Mouse (Mus musculus): ENCODE data around the gene Jade2. TPM values are rescaled to one million over a fixed set of nuclear protein-coding genes. Genes with fewer than 3 reads are reported as not detected.
"Not testable (repeated sequence)": the region's sequence is repeated elsewhere in the genome, so short reads cannot be mapped to it uniquely, and the experiment has no call there.

The Jade2 gene
- polyA plus RNA-seq, 1 experiment from 2014 or later = 1.1 TPM

GRCm38 (mm10) chr11:51790662-51791061 is 66.8 kb downstream of the Jade2 start:
- no peak overlapping the region for H3K4me2 ChIP-seq (ENCODE audit: low read length)
- H3K36me3 ChIP-seq (ENCODE audit: control insufficient read depth, insufficient read depth, low read length) = peaks cover 25% of the 10 kb centered on the region
- no peak overlapping the region for H3K4me3 ChIP-seq (ENCODE audit: low read length)
- 98% methylated on average over 7 of the region's 7 CpGs for WGBS
- H3K27ac ChIP-seq (ENCODE audit: low read depth, low read length) = no peak overlapping the region
- no peak overlapping the region for H3K9ac ChIP-seq (ENCODE audit: low read depth, low read length)
- H3K9me3 ChIP-seq (ENCODE audit: control insufficient read depth, low read length) = no peaks in the 10 kb centered on the region
- no peak for ATAC-seq
- H3K4me1 ChIP-seq (ENCODE audit: control insufficient read depth, insufficient read depth, low read depth, low read length) = no peaks in the 10 kb centered on the region
- no peaks in the 10 kb centered on the region for H3K27me3 ChIP-seq (replicated peaks; ENCODE audit: control insufficient read depth, insufficient read depth, low read length)

DNA sequence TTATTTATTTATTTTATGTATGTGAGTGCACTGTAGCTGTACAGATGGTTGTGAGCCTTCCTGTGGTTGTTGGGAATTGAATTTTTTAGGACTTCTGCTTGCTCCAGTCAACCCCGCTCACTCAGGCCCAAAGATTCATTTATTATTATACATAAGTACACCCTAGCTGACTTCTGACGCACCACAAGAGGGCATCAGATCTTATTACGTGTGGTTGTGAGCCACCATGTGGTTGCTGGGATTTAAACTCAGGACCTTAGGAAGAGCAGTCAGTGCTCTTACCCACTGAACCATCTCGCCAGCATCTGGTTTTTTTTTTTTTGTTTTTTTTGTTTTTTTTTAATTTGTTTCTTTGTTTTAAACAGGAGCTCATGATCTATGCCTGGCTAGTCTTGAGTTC is 67.7 kb downstream of the Jade2 start:
- not testable (repeated sequence) for H3K27me3 ChIP-seq (replicated peaks; ENCODE audit: control insufficient read depth, insufficient read depth, low read length); H3K4me2 ChIP-seq (ENCODE audit: low read length); H3K27ac ChIP-seq (ENCODE audit: low read depth, low read length); ATAC-seq; H3K9me3 ChIP-seq (ENCODE audit: control insufficient read depth, low read length); H3K4me3 ChIP-seq (ENCODE audit: low read length); H3K9ac ChIP-seq (ENCODE audit: low read depth, low read length); H3K4me1 ChIP-seq (ENCODE audit: control insufficient read depth, insufficient read depth, low read depth, low read length)
- 80% methylated on average over 4 of the region's 4 CpGs for WGBS
- H3K36me3 ChIP-seq (ENCODE audit: control insufficient read depth, insufficient read depth, low read length) = peaks cover 27% of the 10 kb centered on the region

- no peak for ATAC-seq
- Histone ChIP-seq H3K4me2 (ENCODE audit: low read length) (no peak overlapping the region), H3K4me1 (ENCODE audit: control insufficient read depth, insufficient read depth, low read depth, low read length) (no peaks in the 10 kb centered on the region), H3K4me3 (ENCODE audit: low read length) (no peak overlapping the region), H3K27ac (ENCODE audit: low read depth, low read length) (no peak overlapping the region), H3K9me3 (ENCODE audit: control insufficient read depth, low read length) (no peaks in the 10 kb centered on the region), H3K9ac (ENCODE audit: low read depth, low read length) (no peak overlapping the region), H3K36me3 (ENCODE audit: control insufficient read depth, insufficient read depth, low read length) (peaks cover 22% of the 10 kb centered on the region), H3K27me3 (replicated peaks; ENCODE audit: control insufficient read depth, insufficient read depth, low read length) (no peaks in the 10 kb centered on the region)
- 92% methylated on average over 6 of the region's 6 CpGs for WGBS
These were observed 71.5 kb downstream of the Jade2 start for GRCm38 (mm10) chr11:51785926-51786325.

DNA sequence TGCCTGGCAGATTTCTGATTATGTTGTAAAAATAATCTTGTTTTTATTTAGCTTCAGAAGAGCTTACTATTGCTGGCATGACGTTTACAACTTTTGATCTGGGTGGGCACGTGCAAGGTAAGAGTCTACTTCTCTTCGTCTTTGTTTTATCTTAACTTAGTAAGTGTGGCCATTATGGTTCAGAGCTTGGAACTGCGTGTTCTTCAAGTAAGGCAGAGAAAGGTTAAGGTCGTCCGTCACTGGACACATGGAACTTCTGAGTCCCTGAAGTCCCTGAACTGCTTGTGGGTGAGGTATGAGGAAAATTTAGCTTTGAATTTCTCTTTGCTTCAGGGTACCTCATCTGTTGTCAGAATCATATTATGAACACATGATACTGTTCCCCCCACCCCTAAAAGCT is 74.7 kb downstream of the Jade2 start:
- peaks cover 22% of the 10 kb centered on the region for H3K36me3 ChIP-seq (ENCODE audit: control insufficient read depth, insufficient read depth, low read length)
- no peak overlapping the region for H3K4me2 ChIP-seq (ENCODE audit: low read length)
- 94% methylated on average over 6 of the region's 6 CpGs for WGBS
- no peaks in the 10 kb centered on the region for H3K9me3 ChIP-seq (ENCODE audit: control insufficient read depth, low read length)
- no peaks in the 10 kb centered on the region for H3K4me1 ChIP-seq (ENCODE audit: control insufficient read depth, insufficient read depth, low read depth, low read length)
- no peak overlapping the region for H3K27ac ChIP-seq (ENCODE audit: low read depth, low read length)
- H3K27me3 ChIP-seq (replicated peaks; ENCODE audit: control insufficient read depth, insufficient read depth, low read length) = no peaks in the 10 kb centered on the region
- ATAC-seq = no peak
- no peak overlapping the region for H3K4me3 ChIP-seq (ENCODE audit: low read length)
- no peak overlapping the region for H3K9ac ChIP-seq (ENCODE audit: low read depth, low read length)

- Histone ChIP-seq H3K36me3 (ENCODE audit: control insufficient read depth, insufficient read depth, low read length) (peaks cover 20% of the 10 kb centered on the region), H3K27ac (ENCODE audit: low read depth, low read length) (no peak overlapping the region), H3K4me2 (ENCODE audit: low read length) (no peak overlapping the region), H3K4me3 (ENCODE audit: low read length) (no peak overlapping the region), H3K27me3 (replicated peaks; ENCODE audit: control insufficient read depth, insufficient read depth, low read length) (no peaks in the 10 kb centered on the region), H3K4me1 (ENCODE audit: control insufficient read depth, insufficient read depth, low read depth, low read length) (no peaks in the 10 kb centered on the region), H3K9me3 (ENCODE audit: control insufficient read depth, low read length) (no peaks in the 10 kb centered on the region), H3K9ac (ENCODE audit: low read depth, low read length) (no peak overlapping the region)
- no peak for ATAC-seq
- 93% methylated on average over 9 of the region's 9 CpGs for WGBS
These were observed 76.6 kb downstream of the Jade2 start for GRCm38 (mm10) chr11:51780773-51781267.

- Histone ChIP-seq H3K9me3 (ENCODE audit: control insufficient read depth, low read length) (no peaks in the 10 kb centered on the region), H3K27ac (ENCODE audit: low read depth, low read length) (no peak overlapping the region), H3K36me3 (ENCODE audit: control insufficient read depth, insufficient read depth, low read length) (peaks cover 14% of the 10 kb centered on the region), H3K4me1 (ENCODE audit: control insufficient read depth, insufficient read depth, low read depth, low read length) (no peaks in the 10 kb centered on the region), H3K9ac (ENCODE audit: low read depth, low read length) (no peak overlapping the region), H3K27me3 (replicated peaks; ENCODE audit: control insufficient read depth, insufficient read depth, low read length) (no peaks in the 10 kb centered on the region), H3K4me3 (ENCODE audit: low read length) (no peak overlapping the region), H3K4me2 (ENCODE audit: low read length) (no peak overlapping the region)
- WGBS = 94% methylated on average over 5 of the region's 5 CpGs
- no peak for ATAC-seq
These were observed 80.0 kb downstream of the Jade2 start for GRCm38 (mm10) chr11:51777478-51777877.

DNA sequence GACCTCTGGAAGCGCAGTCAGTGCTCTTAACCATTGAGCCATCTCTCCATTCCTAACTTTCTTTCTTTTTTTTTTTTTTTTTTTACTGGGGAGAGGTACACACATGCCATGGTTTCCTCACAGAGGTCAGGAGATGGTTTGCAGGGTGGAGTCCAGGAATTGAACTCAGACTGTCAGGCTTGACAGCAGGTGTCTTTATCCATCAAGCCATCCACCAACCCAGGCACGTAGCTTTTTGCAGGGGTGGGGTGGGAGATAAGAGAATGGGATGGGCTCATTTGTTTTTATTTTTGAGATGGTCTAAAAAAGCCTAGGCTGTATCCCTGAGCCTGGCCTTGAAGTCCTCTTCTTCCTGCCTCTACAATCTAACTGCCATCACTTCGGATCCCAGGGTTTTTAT is 81.9 kb downstream of the Jade2 start:
- Histone ChIP-seq H3K4me1 (ENCODE audit: control insufficient read depth, insufficient read depth, low read depth, low read length) (no peaks in the 10 kb centered on the region), H3K4me2 (ENCODE audit: low read length) (no peak overlapping the region), H3K27ac (ENCODE audit: low read depth, low read length) (no peak overlapping the region), H3K9me3 (ENCODE audit: control insufficient read depth, low read length) (no peaks in the 10 kb centered on the region), H3K9ac (ENCODE audit: low read depth, low read length) (no peak overlapping the region), H3K36me3 (ENCODE audit: control insufficient read depth, insufficient read depth, low read length) (peaks cover 9% of the 10 kb centered on the region), H3K27me3 (replicated peaks; ENCODE audit: control insufficient read depth, insufficient read depth, low read length) (no peaks in the 10 kb centered on the region), H3K4me3 (ENCODE audit: low read length) (no peak overlapping the region)
- WGBS = 96% methylated on average over 3 of the region's 3 CpGs
- ATAC-seq = no peak

- Histone ChIP-seq H3K27ac (ENCODE audit: low read depth, low read length) (no peak overlapping the region), H3K4me3 (ENCODE audit: low read length) (no peak overlapping the region), H3K36me3 (ENCODE audit: control insufficient read depth, insufficient read depth, low read length) (no peaks in the 10 kb centered on the region), H3K9ac (ENCODE audit: low read depth, low read length) (no peak overlapping the region), H3K9me3 (ENCODE audit: control insufficient read depth, low read length) (no peaks in the 10 kb centered on the region), H3K4me2 (ENCODE audit: low read length) (no peak overlapping the region), H3K27me3 (replicated peaks; ENCODE audit: control insufficient read depth, insufficient read depth, low read length) (no peaks in the 10 kb centered on the region), H3K4me1 (ENCODE audit: control insufficient read depth, insufficient read depth, low read depth, low read length) (peaks cover 12% of the 10 kb centered on the region)
- ATAC-seq = no peak
- 80% methylated on average over 5 of the region's 5 CpGs for WGBS
These were observed 89.2 kb downstream of the Jade2 start for GRCm38 (mm10) chr11:51768296-51768695.

GRCm38 (mm10) chr11:51767579-51768220 is 89.8 kb downstream of the Jade2 start:
- ATAC-seq = no peak
- H3K27me3 ChIP-seq (replicated peaks; ENCODE audit: control insufficient read depth, insufficient read depth, low read length) = no peaks in the 10 kb centered on the region
- H3K4me1 ChIP-seq (ENCODE audit: control insufficient read depth, insufficient read depth, low read depth, low read length) = peaks cover 16% of the 10 kb centered on the region
- WGBS = 88% methylated on average over 8 of the region's 8 CpGs
- H3K4me2 ChIP-seq (ENCODE audit: low read length) = no peak overlapping the region
- H3K27ac ChIP-seq (ENCODE audit: low read depth, low read length) = no peak overlapping the region
- H3K9me3 ChIP-seq (ENCODE audit: control insufficient read depth, low read length) = no peaks in the 10 kb centered on the region
- no peaks in the 10 kb centered on the region for H3K36me3 ChIP-seq (ENCODE audit: control insufficient read depth, insufficient read depth, low read length)
- no peak overlapping the region for H3K4me3 ChIP-seq (ENCODE audit: low read length)
- no peak overlapping the region for H3K9ac ChIP-seq (ENCODE audit: low read depth, low read length)

Data from hindbrain, embryonic 16.5 days (tissue).